Mouse (Mus musculus): ENCODE results near the gene Adora2b.

DNA sequence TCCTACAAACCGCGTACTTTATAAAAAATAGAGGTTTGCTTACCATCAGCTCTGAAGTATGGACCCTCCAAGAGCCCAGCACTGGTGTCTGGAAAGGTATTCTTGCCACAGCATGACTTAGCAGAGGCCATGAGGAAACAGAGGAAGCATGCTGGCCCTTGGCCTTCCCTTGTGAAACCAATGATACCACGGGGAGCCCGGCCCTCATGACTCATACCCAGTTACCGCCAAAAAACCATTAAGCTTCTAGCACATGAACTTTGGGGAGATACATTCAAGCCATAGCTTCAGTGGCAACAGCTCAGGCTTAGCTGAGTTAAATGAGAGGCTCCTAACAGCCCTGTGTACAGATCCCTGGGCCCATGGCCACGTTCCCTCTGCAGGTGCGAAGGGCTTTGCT, 24.8 kb upstream of the Adora2b start:
- no peak for TF ChIP-seq POLR2A (IDR thresholded peaks at IDR 0.05; ENCODE audit: extremely low read depth, insufficient read depth, low read length)
- no peak for TF ChIP-seq CTCF (IDR thresholded peaks at IDR 0.05; ENCODE audit: extremely low read depth, insufficient read depth, low read length)

Measured in cortical plate, adult 2 months (tissue).